Mouse (Mus musculus): Measurements from ENCODE around the gene Nudt3.

GRCm38 (mm10) chr17:27580392-27581068, 42.8 kb downstream of the Nudt3 start:
- TF ChIP-seq CTCF (IDR thresholded peaks at IDR 0.05) (no peak), EP300 (IDR thresholded peaks at IDR 0.05) (no peak)
